Mouse (Mus musculus) urinary bladder, adult 18-20 months (tissue): ENCODE data around the gene Psmd9.

Experiments
- DNase-seq, 2 experiments: peaks; one replicate each; pipeline ENCODE4 v3.0.0; 2022; ENCODE audit warnings: low spot score in 2 of 2, mixed read lengths in 2 of 2

Gene Psmd9

GRCm38 (mm10) chr5:123149451-123150400 lies 19.5 kb upstream of the Psmd9 start:
- peak; percentile 82 to 86 for DNase-seq

GRCm38 (mm10) chr5:123150641-123151040 lies 18.6 kb upstream of the Psmd9 start:
- DNase-seq = no peak

GRCm38 (mm10) chr5:123151077-123151476 lies 18.1 kb upstream of the Psmd9 start:
- DNase-seq = no peak

- DNase-seq = no peak
Observed at GRCm38 (mm10) chr5:123151707-123152362, 17.4 kb upstream of the Psmd9 start.

GRCm38 (mm10) chr5:123152901-123153300 lies 16.3 kb upstream of the Psmd9 start:
- no peak for DNase-seq

- DNase-seq = no peak
Observed at GRCm38 (mm10) chr5:123155425-123155824, 13.8 kb upstream of the Psmd9 start.

GRCm38 (mm10) chr5:123156763-123157162 lies 12.4 kb upstream of the Psmd9 start:
- DNase-seq = no peak

- no peak for DNase-seq
Observed at GRCm38 (mm10) chr5:123157972-123158371, 11.2 kb upstream of the Psmd9 start.

GRCm38 (mm10) chr5:123159446-123159845 lies 9.8 kb upstream of the Psmd9 start:
- DNase-seq = no peak

- DNase-seq = no peak
Observed at GRCm38 (mm10) chr5:123159866-123160265, 9.3 kb upstream of the Psmd9 start.

GRCm38 (mm10) chr5:123160341-123160740 lies 8.9 kb upstream of the Psmd9 start:
- DNase-seq = no peak

GRCm38 (mm10) chr5:123162942-123163341 lies 6.3 kb upstream of the Psmd9 start:
- DNase-seq = no peak

GRCm38 (mm10) chr5:123166437-123166836 lies 2.8 kb upstream of the Psmd9 start:
- DNase-seq = no peak

GRCm38 (mm10) chr5:123167591-123167990 lies 1.6 kb upstream of the Psmd9 start:
- DNase-seq = no peak

- no peak for DNase-seq
Observed at GRCm38 (mm10) chr5:123170365-123170764, 1.2 kb downstream of the Psmd9 start.

- DNase-seq = peak; percentile 79 to 82
Observed at GRCm38 (mm10) chr5:123171646-123172350, 2.6 kb downstream of the Psmd9 start.

- no peak for DNase-seq
Observed at GRCm38 (mm10) chr5:123178792-123179191, 9.6 kb downstream of the Psmd9 start.

- no peak for DNase-seq
Observed at GRCm38 (mm10) chr5:123180390-123180789, 11.2 kb downstream of the Psmd9 start.

- no peak for DNase-seq
Observed at GRCm38 (mm10) chr5:123181536-123181935, 12.3 kb downstream of the Psmd9 start.

- no peak for DNase-seq
Observed at GRCm38 (mm10) chr5:123182651-123183050, 13.4 kb downstream of the Psmd9 start, which contains the start of gene Hpd. TSS of gene Hpd (minus strand) at chr5:123182727.

GRCm38 (mm10) chr5:123185966-123186365 lies 16.8 kb downstream of the Psmd9 start:
- DNase-seq = no peak

- no peak for DNase-seq
Observed at GRCm38 (mm10) chr5:123187306-123187705, 18.1 kb downstream of the Psmd9 start.
